Mouse (Mus musculus) olfactory bulb, adult 2 months (tissue): ENCODE data around the gene Cib3. TPM values are rescaled to one million over a fixed set of nuclear protein-coding genes. Genes with fewer than 3 reads are reported as not detected.

Experiments used
- H3K27ac ChIP-seq: fragments of 200-500 bp; 2 replicates; pipeline ENCODE4 v1.5.1; 2012; ENCODE audit warnings: low read depth, low read length; ENCODE audit not compliant: insufficient read depth
- H3K4me1 ChIP-seq: fragments of 200-500 bp; 2 replicates; pipeline ENCODE4 v1.6.1; 2012; ENCODE audit warnings: low read length; ENCODE audit not compliant: control insufficient read depth, insufficient read depth
- H3K4me3 ChIP-seq: fragments of 200-500 bp; 2 replicates; pipeline ENCODE4 v1.5.1; 2012; ENCODE audit warnings: mild to moderate bottlenecking, low read depth, low read length, moderate library complexity; ENCODE audit not compliant: insufficient read depth
- CTCF ChIP-seq: fragments of 200-500 bp; IDR thresholded peaks from 2 replicates; pipeline ENCODE4 v1.5.1; 2012; ENCODE audit warnings: low read depth, mild to moderate bottlenecking, low read length, moderate library complexity; ENCODE audit not compliant: insufficient read depth
- POLR2A ChIP-seq: fragments of 200-500 bp; IDR thresholded peaks from 2 replicates; pipeline ENCODE4 v1.6.1; 2012; ENCODE audit warnings: mild to moderate bottlenecking, low read depth, low read length, moderate library complexity; ENCODE audit not compliant: insufficient read depth
- WGBS: fragments of 180-500 bp; shearing (Covaris S2); methylation state at CpG from one replicate; pipeline ENCODE4 v1.1.7; 2018; 5-methylcytosine and 5-hydroxymethylcytosine counted together
- polyA plus RNA-seq: library from polyadenylated mRNA; stranded (reverse); fragments of >200 nt; gene quantifications from 2 replicates; pipeline ENCODE4 v1.2.4, GENCODE M21; 2012; ENCODE audit warnings: low replicate concordance; ENCODE audit not compliant: missing spikeins, insufficient read depth, insufficient read length

Gene Cib3
- polyA plus RNA-seq, 1 experiment, result not detected

- WGBS, result 75% methylated on average over 4 of the region's 4 CpGs
- Histone ChIP-seq H3K27ac (no peak within 1 kb of the TSS), H3K4me3 (no peak within 1 kb of the TSS), H3K4me1 (no peaks in the 10 kb centered on the region)
- no peak for TF ChIP-seq CTCF
- no peak for TF ChIP-seq POLR2A
Measured at GRCm38 (mm10) chr8:72213536-72213935, 899 bp upstream of the Cib3 start, which contains the start of gene Gm11034. Gene Gm11034 (minus strand): TSS chr8:72213636.

GRCm38 (mm10) chr8:72211846-72212245, 791 bp downstream of the Cib3 start:
- H3K4me1 ChIP-seq, result no peaks in the 10 kb centered on the region
- no peak overlapping the region for H3K27ac ChIP-seq
- no peak overlapping the region for H3K4me3 ChIP-seq
- TF ChIP-seq POLR2A (no peak), CTCF (no peak)
- 90% methylated on average over 1 of the region's 1 CpGs for WGBS

DNA sequence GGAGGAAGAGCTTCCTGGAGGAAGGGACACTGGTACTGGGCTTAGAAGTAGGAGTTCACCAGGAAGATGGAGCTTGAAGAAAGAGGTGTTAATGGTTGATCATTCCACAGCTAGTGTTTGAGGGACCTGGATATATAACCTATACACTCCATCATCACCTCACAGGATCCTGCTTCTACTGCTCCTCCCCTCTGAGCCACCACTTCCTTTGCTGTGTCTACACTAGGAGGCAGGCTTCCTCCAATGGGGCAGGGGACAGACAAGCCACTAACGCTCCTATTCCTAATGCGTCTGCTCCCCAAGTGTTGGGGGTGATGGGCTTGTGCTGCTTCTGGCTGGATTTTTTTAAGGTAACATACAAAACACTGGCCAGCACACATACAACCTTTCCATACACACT, 1.9 kb downstream of the Cib3 start:
- Histone ChIP-seq H3K4me1 (no peaks in the 10 kb centered on the region), H3K27ac (no peak overlapping the region), H3K4me3 (no peak overlapping the region)
- 59% methylated on average over 2 of the region's 2 CpGs for WGBS
- TF ChIP-seq POLR2A, result no peak
- TF ChIP-seq CTCF, result no peak

DNA sequence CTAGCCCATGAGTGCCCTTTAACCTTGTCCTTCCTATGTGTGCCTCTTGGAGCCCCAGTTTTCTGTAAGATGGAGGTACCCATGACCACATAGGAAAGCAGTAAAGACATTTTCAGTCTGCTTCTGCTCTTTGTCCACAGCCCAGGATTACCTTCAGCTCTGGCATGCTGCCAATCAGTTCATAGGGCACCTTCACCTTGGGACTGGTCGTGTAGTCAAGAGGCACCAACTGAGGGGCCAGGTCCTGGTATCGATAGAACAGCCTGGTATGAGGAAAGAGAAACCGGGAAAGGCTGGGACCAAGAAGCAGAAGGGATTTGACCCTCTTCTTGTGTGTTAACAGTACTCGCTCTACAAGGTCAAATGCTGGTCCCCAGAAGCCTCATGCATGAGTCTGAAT, 2.4 kb downstream of the Cib3 start:
- no peaks in the 10 kb centered on the region for H3K4me1 ChIP-seq
- H3K4me3 ChIP-seq, result no peak overlapping the region
- TF ChIP-seq POLR2A (no peak), CTCF (no peak)
- no peak overlapping the region for H3K27ac ChIP-seq
- WGBS, result 71% methylated on average over 4 of the region's 4 CpGs

DNA sequence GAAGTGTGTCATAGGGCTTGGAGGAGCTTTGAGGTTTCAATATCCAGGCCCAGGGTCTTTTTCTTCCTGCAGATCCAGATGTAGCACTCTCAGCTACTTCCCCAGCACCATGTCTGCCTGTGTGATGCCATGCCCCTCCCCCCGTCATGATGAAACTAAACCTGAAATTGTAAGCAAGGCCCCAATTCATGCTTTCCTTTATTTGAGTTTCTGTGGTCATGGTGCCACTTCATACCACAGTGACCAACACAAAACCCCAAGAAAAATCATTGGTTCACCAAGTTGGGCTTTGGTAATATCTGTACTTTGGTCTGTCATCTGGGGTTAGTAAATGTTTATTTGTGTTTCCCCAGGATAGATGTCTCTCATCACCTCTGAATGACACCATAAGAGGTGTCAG, 4.1 kb downstream of the Cib3 start:
- no peak overlapping the region for H3K27ac ChIP-seq
- 76% methylated on average over 1 of the region's 1 CpGs for WGBS
- TF ChIP-seq POLR2A (no peak), CTCF (no peak)
- no peaks in the 10 kb centered on the region for H3K4me1 ChIP-seq
- no peak overlapping the region for H3K4me3 ChIP-seq

- H3K4me3 ChIP-seq, result no peak overlapping the region
- no peaks in the 10 kb centered on the region for H3K4me1 ChIP-seq
- no peak overlapping the region for H3K27ac ChIP-seq
- WGBS, result 68% methylated on average over 8 of the region's 8 CpGs
- TF ChIP-seq CTCF (no peak), POLR2A (no peak)
Measured at GRCm38 (mm10) chr8:72197997-72198396, 14.6 kb downstream of the Cib3 start.

DNA sequence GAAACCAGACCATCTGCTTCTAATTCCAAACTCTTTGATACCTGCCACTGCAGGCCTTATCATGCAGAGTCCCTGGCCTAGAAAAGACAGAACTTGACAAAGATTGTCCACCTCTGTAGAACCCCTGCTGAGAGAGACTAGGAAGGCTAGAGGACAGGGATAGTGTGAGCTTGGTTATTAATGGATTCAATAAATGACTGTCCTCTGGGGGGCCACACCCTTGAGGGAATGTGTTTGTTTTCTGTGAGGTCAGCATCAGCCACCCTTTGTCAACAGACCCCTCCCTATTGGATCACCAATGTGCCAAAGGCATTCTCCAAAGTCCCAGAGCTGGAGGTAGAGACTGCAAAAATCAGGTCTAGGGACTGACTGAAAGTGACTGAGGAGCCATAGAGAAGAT, 20.6 kb downstream of the Cib3 start:
- Histone ChIP-seq H3K4me1 (no peaks in the 10 kb centered on the region), H3K4me3 (no peak overlapping the region), H3K27ac (no peak overlapping the region)
- TF ChIP-seq CTCF (no peak), POLR2A (no peak)

GRCm38 (mm10) chr8:72190215-72190539, 22.5 kb downstream of the Cib3 start:
- WGBS, result 81% methylated on average over 2 of the region's 2 CpGs
- no peaks in the 10 kb centered on the region for H3K4me1 ChIP-seq
- no peak overlapping the region for H3K27ac ChIP-seq
- TF ChIP-seq CTCF (no peak), POLR2A (no peak)
- no peak overlapping the region for H3K4me3 ChIP-seq

DNA sequence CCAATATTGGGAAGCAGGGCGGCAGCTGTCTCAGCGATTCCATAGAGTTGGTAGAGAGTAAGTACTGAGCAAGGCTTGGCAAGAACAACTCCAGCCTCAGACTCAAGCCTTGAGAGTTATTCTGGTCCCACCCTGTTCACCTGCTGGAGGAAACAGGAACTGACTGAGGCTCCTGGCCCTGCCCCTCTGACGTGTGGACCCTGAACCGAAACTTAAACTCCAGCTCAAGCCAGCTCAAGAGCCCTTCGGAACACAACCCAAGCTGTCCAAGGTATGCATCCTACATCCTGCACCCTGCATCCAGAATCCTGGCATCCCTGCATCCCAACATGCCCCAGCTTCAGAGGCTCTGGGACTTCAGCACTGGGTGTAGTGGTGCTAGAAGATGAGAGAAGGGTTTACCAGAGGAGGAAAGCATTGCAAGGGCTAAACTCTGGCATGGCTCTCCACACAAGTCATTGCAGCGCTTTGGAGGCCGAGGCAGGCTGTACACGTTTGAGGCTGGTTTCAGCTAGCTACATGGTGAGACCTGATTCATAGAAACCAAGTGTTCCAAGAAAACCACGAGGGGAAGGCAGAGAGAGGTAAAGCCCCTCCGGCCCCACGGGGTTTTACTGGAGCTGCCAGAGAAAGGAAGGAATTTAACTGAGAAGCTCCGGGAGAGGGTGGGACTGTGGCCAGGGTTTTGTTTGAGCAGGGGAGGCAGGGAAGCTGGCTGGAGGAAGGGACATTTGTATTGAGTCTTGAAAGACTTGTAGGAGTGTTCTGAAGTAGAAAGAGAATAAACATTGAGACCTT, 23.0 kb downstream of the Cib3 start, which contains the start of gene Hsh2d:
Gene Hsh2d, plus strand, starts transcription at position 222 of the 798 bp plus-strand sequence.
- Histone ChIP-seq H3K4me1 (no peaks in the 10 kb centered on the region), H3K27ac (no peak within 1 kb of the TSS), H3K4me3 (no peak within 1 kb of the TSS; the same call in 1 of the 2 replicates)
- WGBS, result 59% methylated on average over 12 of the region's 12 CpGs
- no peak for TF ChIP-seq POLR2A
- no peak for TF ChIP-seq CTCF

- Histone ChIP-seq H3K4me3 (no peak overlapping the region), H3K4me1 (no peaks in the 10 kb centered on the region), H3K27ac (no peak overlapping the region)
- WGBS, result 91% methylated on average over 2 of the region's 2 CpGs
- TF ChIP-seq POLR2A (no peak), CTCF (no peak)
Measured at GRCm38 (mm10) chr8:72187793-72188331, 24.8 kb downstream of the Cib3 start.
